Mouse (Mus musculus): Measurements from ENCODE around the gene Pard3b. TPM values are rescaled to one million over a fixed set of nuclear protein-coding genes. Genes with fewer than 3 reads are reported as not detected.

Pard3b gene
- polyA plus RNA-seq, 1 experiment from 2014 or later, result 19.3 TPM

DNA sequence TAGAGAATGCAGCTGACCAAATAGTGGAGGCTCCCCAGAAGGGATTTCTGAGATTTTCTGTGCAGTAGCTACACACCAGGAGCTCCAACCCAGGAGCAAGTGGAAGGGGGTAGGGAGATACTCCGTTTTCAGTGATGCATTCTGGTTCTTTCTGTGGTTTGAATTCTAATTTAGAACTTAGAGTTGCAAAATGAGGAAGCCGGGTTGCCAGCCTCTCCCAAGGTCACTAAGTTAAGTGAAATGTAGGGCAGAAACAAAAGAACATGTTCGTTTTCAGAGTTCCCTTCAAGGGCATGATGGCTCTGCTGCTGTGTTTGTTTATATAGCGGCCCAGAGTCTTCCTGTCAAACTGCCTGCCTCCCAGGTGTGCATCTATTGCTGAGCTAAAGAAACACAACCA is 754.2 kb downstream of the Pard3b start:
- Histone ChIP-seq H3K36me3 (no peaks in the 10 kb centered on the region), H3K9ac (no peak overlapping the region)
- 46% methylated on average over 4 of the region's 4 CpGs for WGBS

DNA sequence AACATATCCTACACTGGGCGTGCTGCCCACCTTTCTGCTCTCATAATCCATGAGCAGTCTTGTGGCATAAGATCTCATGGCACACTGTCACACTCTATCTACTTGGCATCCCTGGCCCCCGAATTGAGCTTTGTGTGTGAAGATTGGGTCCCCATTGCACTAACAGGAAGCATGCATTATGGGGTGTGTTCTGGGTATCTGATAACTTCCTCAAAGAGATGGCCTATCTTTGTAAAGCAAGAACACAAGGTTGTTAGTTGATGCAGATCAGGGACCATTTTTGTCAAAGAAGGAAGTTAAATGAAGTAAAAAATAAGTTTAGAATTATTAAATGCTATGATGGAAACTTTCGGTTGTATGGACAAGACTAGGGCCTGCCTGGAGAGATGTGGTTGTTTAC is 755.9 kb downstream of the Pard3b start:
- 90% methylated on average over 3 of the region's 3 CpGs for WGBS
- H3K36me3 ChIP-seq, result no peaks in the 10 kb centered on the region
- no peak overlapping the region for H3K27ac ChIP-seq
- 0 out of 2 replicates have a peak, but pooled peaks cover 2% of the 10 kb centered on the region for H3K4me1 ChIP-seq
- no peak overlapping the region for H3K4me3 ChIP-seq
- H3K9ac ChIP-seq, result no peak overlapping the region
- no peak overlapping the region for H3K4me2 ChIP-seq (replicated peaks)
- no peaks in the 10 kb centered on the region for H3K9me3 ChIP-seq (replicated peaks)
- H3K27me3 ChIP-seq, result no peaks in the 10 kb centered on the region
- ATAC-seq (ENCODE audit: low FRiP score), result no peak

More for the DNA sequence above, 754.2 kb downstream of the Pard3b start:
- Histone ChIP-seq H3K4me2 (replicated peaks) (no peak overlapping the region), H3K27ac (no peak overlapping the region), H3K4me3 (no peak overlapping the region), H3K4me1 (0 out of 2 replicates have a peak, but pooled peaks cover 2% of the 10 kb centered on the region), H3K27me3 (no peaks in the 10 kb centered on the region), H3K9me3 (replicated peaks) (no peaks in the 10 kb centered on the region)
- no peak for ATAC-seq (ENCODE audit: low FRiP score)

DNA sequence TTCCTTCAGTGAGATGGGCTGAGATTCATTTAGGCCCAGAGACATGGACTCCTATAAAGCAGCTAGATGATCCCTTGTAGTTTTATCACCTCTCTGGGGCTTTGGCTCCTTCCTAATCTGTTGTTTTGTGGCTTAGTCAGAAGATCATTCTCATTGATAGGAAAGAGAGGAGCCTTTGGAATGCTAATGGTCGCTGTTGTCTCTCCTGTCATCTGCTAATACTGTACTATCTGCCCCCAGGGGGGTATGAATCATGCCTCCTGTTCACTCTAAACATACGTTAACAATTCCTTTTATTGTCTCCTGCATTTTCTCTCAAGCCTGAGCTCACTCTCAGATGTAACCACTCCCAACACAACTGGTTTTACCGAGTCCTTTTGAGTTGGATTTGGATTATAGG is 759.6 kb downstream of the Pard3b start:
- Histone ChIP-seq H3K9me3 (replicated peaks) (no peaks in the 10 kb centered on the region), H3K4me1 (no peaks in the 10 kb centered on the region), H3K4me2 (replicated peaks) (no peak overlapping the region), H3K27me3 (no peaks in the 10 kb centered on the region), H3K36me3 (no peaks in the 10 kb centered on the region), H3K27ac (no peak overlapping the region), H3K9ac (no peak overlapping the region), H3K4me3 (no peak overlapping the region)
- ATAC-seq (ENCODE audit: low FRiP score), result no peak
- WGBS, result 18% methylated on average over 3 of the region's 3 CpGs

DNA sequence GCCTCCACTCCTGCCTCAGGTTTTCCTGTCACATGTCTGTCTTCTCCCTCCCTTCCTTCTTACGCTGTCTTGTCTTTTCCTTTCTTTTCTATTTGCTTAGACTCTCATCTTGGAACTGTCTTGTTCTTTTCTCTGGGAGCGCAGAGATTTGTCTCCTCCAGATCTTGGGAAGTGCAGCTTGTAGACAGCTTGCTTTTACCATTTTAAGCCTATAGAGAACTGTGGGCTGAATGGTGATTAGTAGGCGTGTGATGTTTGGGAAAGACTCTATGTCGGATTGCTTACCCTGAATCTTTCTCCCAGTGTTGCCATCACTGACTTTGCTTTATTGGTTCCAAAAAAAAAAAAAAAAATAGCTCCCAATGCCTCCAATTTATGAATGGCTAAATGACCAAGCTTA is 760.1 kb downstream of the Pard3b start:
- Histone ChIP-seq H3K4me1 (no peaks in the 10 kb centered on the region), H3K9me3 (replicated peaks) (no peaks in the 10 kb centered on the region), H3K27ac (no peak overlapping the region), H3K4me2 (replicated peaks) (no peak overlapping the region), H3K9ac (no peak overlapping the region), H3K27me3 (no peaks in the 10 kb centered on the region), H3K36me3 (no peaks in the 10 kb centered on the region), H3K4me3 (no peak overlapping the region)
- WGBS, result 80% methylated on average over 4 of the region's 4 CpGs
- ATAC-seq (ENCODE audit: low FRiP score), result no peak

DNA sequence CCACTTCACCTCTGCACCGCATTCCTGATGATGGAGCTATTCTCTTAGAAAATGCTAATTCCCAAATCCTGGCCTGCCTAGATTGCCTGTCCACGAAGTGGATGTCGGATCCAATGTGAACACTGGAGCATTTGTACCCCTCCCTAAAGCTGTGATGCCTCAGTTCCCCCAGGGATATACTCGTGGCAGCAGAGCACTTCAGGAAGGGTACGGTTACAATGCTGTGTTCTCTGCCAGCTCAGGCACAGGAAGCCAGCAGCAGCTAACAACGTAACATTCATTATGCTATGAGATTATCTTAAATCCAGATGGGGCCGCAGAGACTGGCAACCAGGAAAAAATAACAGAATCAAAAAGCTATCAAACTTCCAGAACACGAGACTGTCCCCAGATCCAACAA is 766.4 kb downstream of the Pard3b start:
- H3K4me2 ChIP-seq (replicated peaks), result no peak overlapping the region
- 56% methylated on average over 8 of the region's 8 CpGs for WGBS
- no peaks in the 10 kb centered on the region for H3K27me3 ChIP-seq
- H3K36me3 ChIP-seq, result no peaks in the 10 kb centered on the region
- H3K4me1 ChIP-seq, result no peaks in the 10 kb centered on the region
- no peak overlapping the region for H3K27ac ChIP-seq
- H3K9ac ChIP-seq, result no peak overlapping the region
- no peak overlapping the region for H3K4me3 ChIP-seq
- no peaks in the 10 kb centered on the region for H3K9me3 ChIP-seq (replicated peaks)
- no peak for ATAC-seq (ENCODE audit: low FRiP score)

DNA sequence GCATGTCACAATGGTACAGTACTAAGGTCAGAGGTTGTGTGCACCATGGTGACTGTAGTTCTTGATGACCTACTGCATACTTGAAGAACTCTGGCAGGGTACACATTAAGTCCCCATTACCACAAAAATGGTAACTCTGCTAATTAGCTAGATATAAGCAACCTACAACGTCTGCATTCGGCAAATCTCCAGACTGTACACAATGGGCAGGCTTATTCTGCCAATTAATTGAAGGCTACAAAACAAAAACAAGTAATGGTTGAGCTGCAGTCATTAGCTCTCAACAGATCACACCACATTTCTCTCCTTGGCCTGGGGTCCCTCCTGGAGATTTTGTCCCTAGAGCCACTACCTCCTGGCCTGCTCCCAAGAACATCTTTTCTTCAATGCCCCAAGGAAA is 772.7 kb downstream of the Pard3b start:
- no peak overlapping the region for H3K4me3 ChIP-seq
- H3K36me3 ChIP-seq, result no peaks in the 10 kb centered on the region
- 79% methylated on average over 2 of the region's 2 CpGs for WGBS
- H3K4me2 ChIP-seq (replicated peaks), result no peak overlapping the region
- no peak for ATAC-seq (ENCODE audit: low FRiP score)
- no peaks in the 10 kb centered on the region for H3K27me3 ChIP-seq
- peaks cover 7% of the 10 kb centered on the region; the same call in 1 of the 2 replicates for H3K4me1 ChIP-seq
- no peak overlapping the region for H3K9ac ChIP-seq
- no peaks in the 10 kb centered on the region for H3K9me3 ChIP-seq (replicated peaks)
- H3K27ac ChIP-seq, result no peak overlapping the region

DNA sequence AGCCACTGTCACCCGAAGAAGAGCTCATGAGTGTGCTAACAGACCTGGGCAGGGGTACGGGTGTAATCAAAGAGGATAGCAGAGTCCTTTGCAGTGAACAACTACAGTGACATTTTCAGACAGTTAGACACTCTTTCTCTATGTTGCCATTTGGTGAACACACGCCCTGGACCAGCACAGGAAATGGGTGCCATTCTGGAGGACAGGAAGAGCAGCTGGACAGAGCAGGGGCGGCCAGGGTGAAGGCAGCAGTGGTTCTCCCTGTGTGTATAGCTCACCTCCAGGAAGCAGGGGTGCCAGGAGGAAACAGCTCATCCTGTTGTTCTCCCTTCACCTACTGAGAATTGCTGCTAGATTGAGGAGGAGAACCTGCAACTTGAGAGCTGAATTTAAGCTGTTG is 773.4 kb downstream of the Pard3b start:
- Histone ChIP-seq H3K9ac (no peak overlapping the region), H3K9me3 (replicated peaks) (no peaks in the 10 kb centered on the region), H3K4me3 (no peak overlapping the region), H3K27me3 (no peaks in the 10 kb centered on the region), H3K4me2 (replicated peaks) (no peak overlapping the region), H3K27ac (no peak overlapping the region), H3K36me3 (no peaks in the 10 kb centered on the region), H3K4me1 (peaks cover 7% of the 10 kb centered on the region; the same call in 1 of the 2 replicates)
- no peak for ATAC-seq (ENCODE audit: low FRiP score)
- WGBS, result 80% methylated on average over 4 of the region's 4 CpGs

DNA sequence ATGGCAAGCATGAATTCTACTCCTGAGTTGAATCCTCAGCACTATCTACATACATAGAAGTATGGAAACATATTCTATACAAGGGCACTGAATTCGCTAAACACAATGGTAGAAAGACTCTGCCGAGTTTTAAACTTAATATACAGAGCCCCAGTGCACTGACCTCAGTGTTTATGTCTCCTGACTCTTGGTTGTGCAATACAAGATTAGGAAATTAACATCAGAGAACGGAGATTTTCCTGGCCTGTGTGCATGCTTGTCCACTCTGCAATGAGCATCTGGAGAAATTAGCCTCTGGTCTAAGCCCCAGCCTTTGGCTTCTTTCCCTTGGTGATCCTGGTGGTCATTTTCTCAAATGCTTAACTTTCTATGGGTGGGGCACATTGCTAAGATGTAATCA is 774.4 kb downstream of the Pard3b start:
- H3K36me3 ChIP-seq, result no peaks in the 10 kb centered on the region
- H3K9ac ChIP-seq, result no peak overlapping the region
- no peaks in the 10 kb centered on the region for H3K27me3 ChIP-seq
- H3K9me3 ChIP-seq (replicated peaks), result no peaks in the 10 kb centered on the region
- 96% methylated on average over 3 of the region's 3 CpGs for WGBS
- ATAC-seq (ENCODE audit: low FRiP score), result no peak
- peaks cover 7% of the 10 kb centered on the region; the same call in 1 of the 2 replicates for H3K4me1 ChIP-seq
- no peak overlapping the region for H3K27ac ChIP-seq
- no peak overlapping the region for H3K4me2 ChIP-seq (replicated peaks)
- no peak overlapping the region for H3K4me3 ChIP-seq

DNA sequence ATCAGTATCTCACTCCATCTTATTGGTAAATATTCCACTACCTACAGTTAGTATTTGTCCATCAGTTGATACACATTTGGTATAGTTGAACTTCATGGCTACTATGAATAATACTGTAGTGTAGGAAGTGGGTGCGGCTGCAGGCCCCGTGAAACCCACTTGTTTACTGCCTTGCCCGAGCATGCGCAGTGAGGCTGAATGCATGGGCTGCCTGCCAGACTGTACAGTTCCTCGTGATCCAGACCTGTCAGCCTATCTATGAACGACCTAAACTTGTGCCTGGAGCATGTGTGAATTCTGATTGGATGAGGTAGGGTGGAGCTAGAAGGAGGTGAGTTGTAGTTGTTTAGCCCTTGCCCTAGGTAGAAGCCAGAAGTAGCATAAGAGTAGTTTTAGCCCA is 775.9 kb downstream of the Pard3b start:
- H3K27ac ChIP-seq, result no peak overlapping the region

DNA sequence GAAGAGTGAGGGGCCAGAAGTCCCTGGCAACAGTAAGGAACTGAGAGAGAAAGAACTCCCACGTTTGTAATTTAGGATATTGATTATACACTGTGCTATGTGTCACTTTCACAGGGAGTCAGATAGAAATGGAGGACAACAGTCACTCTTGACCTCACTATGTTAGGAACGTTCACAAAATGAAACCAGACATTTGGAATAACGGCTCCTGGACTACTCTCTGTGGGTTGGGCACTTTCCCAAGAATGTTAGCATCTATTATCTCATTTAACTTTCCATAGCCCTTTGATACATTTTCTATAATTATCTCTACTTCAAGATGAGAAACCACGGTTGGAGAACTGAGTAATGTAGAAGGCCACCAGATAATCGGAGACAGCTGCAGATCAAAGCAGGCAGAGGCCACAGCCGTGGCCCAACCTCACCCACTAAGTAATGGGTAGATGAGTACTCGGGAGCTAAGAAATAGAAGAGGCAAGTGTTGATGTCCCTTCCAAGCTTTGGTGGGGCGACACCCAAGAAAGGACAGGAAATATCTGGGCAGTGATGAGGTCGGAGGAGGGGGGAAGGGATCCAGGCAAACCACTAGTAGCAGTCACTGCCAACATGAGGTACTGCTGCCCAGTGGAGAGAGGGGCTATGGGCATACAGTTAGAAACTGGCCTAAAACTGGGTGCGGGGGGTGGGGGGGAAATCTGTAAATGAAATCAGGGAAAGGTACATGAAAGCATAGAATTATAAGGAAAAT is 778.2 kb downstream of the Pard3b start:
- H3K36me3 ChIP-seq, result no peaks in the 10 kb centered on the region
- no peak for ATAC-seq (ENCODE audit: low FRiP score)
- H3K4me2 ChIP-seq (replicated peaks), result no peak overlapping the region
- H3K4me1 ChIP-seq, result peaks cover 2% of the 10 kb centered on the region; the same call in 1 of the 2 replicates
- H3K4me3 ChIP-seq, result no peak overlapping the region
- WGBS, result 89% methylated on average over 10 of the region's 10 CpGs
- no peaks in the 10 kb centered on the region for H3K27me3 ChIP-seq
- no peak overlapping the region for H3K27ac ChIP-seq
- no peak overlapping the region for H3K9ac ChIP-seq
- no peaks in the 10 kb centered on the region for H3K9me3 ChIP-seq (replicated peaks)

More for the DNA sequence above, 775.9 kb downstream of the Pard3b start:
- no peaks in the 10 kb centered on the region for H3K9me3 ChIP-seq (replicated peaks)
- no peak overlapping the region for H3K4me3 ChIP-seq
- H3K27me3 ChIP-seq, result no peaks in the 10 kb centered on the region
- H3K9ac ChIP-seq, result no peak overlapping the region
- peaks cover 7% of the 10 kb centered on the region; the same call in 1 of the 2 replicates for H3K4me1 ChIP-seq
- H3K36me3 ChIP-seq, result no peaks in the 10 kb centered on the region
- WGBS, result 83% methylated on average over 6 of the region's 6 CpGs
- no peak for ATAC-seq (ENCODE audit: low FRiP score)
- no peak overlapping the region for H3K4me2 ChIP-seq (replicated peaks)

DNA sequence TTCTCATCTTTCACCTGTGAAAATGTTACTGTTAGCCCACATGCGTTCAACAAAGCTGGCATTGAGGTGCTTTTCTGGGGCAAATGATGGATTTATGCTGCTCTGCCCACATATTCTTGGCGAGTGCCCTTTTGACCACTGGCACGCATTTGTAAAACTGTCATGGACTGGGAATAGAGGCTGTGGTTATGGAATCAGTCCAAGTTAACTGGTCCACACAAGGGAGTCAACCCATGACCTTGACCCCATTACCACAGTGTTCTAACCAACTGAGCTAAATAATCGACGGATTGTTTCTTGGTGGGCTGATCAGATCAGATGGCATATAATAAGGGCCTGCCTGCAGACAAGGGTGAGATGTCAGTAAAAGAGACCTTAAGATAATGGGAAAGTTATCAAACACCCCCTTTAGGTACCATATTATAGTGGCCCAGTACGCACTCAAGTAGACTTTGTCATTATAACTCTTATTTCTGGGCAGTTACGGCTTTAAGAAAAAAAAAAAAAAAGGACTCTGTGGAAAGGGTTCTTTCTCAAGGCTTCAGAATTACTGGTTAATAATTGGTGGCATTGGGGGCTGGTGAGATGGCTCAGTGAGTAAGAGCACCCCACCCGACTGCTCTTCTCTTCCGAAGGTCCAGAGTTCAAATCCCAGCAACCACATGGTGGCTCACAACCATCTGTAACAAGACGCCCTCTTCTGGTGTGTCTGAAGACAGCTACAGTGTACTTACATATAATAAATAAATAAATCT is 784.4 kb downstream of the Pard3b start:
- H3K4me2 ChIP-seq (replicated peaks), result no peak overlapping the region
- no peaks in the 10 kb centered on the region for H3K27me3 ChIP-seq
- no peaks in the 10 kb centered on the region for H3K9me3 ChIP-seq (replicated peaks)
- no peak for ATAC-seq (ENCODE audit: low FRiP score)
- H3K4me1 ChIP-seq, result no peaks in the 10 kb centered on the region
- H3K9ac ChIP-seq, result no peak overlapping the region
- H3K4me3 ChIP-seq, result no peak overlapping the region
- H3K36me3 ChIP-seq, result no peaks in the 10 kb centered on the region
- 78% methylated on average over 10 of the region's 10 CpGs for WGBS
- no peak overlapping the region for H3K27ac ChIP-seq

DNA sequence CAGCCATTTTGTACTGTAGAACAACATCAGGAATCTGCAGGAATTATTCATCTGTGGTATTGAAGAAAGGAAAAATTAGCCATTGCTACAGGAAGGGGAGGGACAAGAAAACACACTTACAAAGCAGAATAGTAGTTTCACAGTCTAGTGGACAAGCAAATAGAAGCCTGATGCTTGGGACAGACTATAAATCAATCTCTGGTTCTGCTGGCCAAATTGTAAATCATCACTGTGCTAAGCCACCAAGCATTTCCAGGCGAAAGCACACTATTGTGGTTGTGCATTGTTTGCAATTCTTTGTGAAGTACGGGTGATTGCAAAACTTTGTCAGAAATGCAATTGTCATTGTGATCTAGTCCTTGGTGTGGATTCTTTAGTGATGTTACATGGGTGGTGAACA is 786.7 kb downstream of the Pard3b start:
- WGBS, result 71% methylated on average over 2 of the region's 2 CpGs
- no peaks in the 10 kb centered on the region for H3K9me3 ChIP-seq (replicated peaks)

More for the DNA sequence above, 786.7 kb downstream of the Pard3b start:
- Histone ChIP-seq H3K4me2 (replicated peaks) (no peak overlapping the region), H3K27ac (no peak overlapping the region), H3K27me3 (no peaks in the 10 kb centered on the region), H3K4me1 (no peaks in the 10 kb centered on the region; the same call in 1 of the 2 replicates), H3K9ac (no peak overlapping the region), H3K36me3 (no peaks in the 10 kb centered on the region), H3K4me3 (no peak overlapping the region)
- ATAC-seq (ENCODE audit: low FRiP score), result no peak

Measured in hindbrain, embryonic 12.5 days (tissue).